Mouse (Mus musculus): ENCODE results near the gene Igf2bp3. TPM values are rescaled to one million over a fixed set of nuclear protein-coding genes. Genes with fewer than 3 reads are reported as not detected.
A peak's percentile ranks its signal among the peaks of the same experiment; 100 is the strongest.

Gene Igf2bp3
- total RNA-seq, 2 experiments from 2014 or later = 0.20 to 0.21 TPM

DNA sequence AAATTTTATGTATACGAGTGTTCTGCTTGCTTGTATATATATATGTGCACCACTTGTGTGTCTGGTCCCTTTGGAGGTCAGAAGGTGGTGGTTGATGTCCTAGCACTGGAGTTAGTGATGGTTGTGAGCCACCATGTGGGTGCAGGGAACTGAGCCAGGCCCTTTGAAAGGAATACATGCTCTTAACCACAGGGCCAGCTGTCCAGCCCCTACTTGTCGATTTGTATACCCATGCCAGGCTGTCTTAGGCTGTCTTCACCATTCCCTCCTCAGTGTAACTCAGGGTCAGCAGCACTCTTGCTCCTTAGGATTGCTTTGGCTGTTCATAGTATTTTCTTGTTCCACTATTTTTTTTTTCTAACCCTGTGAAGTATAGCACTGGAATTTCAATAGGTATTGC is 136.9 kb downstream of the Igf2bp3 start:
- no peak for ATAC-seq (replicated peaks; ENCODE audit: poor library complexity)

DNA sequence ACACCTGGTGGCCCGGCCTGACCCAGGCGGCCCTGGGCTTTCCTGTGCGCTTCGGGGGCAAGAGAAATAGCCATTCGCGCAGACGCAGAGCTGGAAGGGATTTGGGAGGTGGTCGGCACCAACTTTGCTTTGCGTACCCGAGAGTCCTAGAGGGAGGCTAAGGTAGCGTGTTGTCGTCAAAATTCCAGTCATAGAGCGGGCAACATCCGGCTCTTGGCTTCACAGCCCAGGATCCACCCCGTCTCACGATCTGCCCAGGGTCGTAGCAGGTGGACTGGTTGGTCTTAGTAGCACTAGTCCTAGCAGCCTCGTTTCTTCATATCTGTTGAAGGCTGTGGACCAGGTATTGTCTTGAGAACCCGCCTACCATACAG is 140.7 kb downstream of the Igf2bp3 start:
- peak; percentile 43 for ATAC-seq (replicated peaks; ENCODE audit: poor library complexity)

DNA sequence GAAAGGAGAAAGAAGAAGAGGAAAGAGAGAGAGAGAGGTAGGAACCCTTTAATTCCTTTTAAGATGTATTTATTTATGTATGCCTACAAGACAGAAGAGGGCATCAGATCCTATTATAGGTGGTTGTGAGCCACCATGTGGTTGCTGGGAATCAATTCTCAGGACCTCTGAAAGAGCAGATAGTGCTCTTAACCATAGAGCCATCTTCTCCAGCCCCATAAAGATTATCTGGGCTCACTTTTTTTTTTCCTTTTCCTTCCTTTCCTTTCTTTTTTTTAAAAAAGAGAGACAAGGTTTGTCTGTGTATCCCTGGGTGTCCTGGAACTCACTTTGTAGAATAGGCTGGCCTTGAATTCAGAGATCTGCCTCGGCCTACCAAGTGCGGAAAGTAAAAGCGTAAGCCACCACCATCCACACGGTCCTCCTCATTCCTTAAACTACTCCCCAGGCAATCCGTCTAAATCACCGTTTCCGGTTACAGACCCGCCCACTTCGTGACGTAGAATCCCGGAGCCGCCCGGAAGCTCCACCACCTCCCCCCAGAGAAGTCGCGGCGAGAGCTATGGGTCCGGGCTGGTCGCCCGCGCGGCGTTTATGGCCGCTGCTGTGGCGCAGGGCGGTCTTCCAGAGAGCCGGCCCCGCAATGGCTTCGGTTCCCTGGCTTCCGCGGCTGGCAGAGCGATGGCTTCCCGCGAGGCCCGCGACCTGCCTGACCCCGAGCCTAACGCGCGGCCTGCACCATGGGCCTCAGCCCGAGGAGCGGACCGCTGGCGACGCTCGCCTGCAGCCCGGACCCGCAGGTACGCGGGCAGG is 141.2 kb downstream of the Igf2bp3 start, which contains the start of gene Malsu1:
Gene Malsu1, plus strand, starts transcription at position 492 of the 813 bp plus-strand sequence.
- ATAC-seq (replicated peaks; ENCODE audit: poor library complexity) = peak; percentile 99

DNA sequence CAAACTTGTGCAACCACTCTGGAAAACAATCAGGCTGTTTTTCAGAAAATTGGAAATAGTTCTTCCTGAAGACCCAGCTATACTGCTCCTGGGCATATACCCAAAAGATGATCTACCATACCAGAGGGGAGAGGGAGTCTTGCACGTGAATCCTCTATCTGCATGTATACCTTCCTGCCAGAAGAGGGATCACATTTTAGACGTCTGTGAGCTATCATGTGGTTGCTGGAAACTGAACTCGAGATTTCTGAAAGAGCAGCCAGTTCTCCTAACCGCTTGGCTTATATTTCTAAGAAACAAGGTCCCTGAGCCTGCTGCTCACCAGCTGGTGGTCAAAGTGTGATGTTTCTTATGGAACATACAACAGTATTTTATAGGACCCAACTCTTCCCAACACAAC is 146.4 kb downstream of the Igf2bp3 start:
- ATAC-seq (replicated peaks; ENCODE audit: poor library complexity) = no peak

DNA sequence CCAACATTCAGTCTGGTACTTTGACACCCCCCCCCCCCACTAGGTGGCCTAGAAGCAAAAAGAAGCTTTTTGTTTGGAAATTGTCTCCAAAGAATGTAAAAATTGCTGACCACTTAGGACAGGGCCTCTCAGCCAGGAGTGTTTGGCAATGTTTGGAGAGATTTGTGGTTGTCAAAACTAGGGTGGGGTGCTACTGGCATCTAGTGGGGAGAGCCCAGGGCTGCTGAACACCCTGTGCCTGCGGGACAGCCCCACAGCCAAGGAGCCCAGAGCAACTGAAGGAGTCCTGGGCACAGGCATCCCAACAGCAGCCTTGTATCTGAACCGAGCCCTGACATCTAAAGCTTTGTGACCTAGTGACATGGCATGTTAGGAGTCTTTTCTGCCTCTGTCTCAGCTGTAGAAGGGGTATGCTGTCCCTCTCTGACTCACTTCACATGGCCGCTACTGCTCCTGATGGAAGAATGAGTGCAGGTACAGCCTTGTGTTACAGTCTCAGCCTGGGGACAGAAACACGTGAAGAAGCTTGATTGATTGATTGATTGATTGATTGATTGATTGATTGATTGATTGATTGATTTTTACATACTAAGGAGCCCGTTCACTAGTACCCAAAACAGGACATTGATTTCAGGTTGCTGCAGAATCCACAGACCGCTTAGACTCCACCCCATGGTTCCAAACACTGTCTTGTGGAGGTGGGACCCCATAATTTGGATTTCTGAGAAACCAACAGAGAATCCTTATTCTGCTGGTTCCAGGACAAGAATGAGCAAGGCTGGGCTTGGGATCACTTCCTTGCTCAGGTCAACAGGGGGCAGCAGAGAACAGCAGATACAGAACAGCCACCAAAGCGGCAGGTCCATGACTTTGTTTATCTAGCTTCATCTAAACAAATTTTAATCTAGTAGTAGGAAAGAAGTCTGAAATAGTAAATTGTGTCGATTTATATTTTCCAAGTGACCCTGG is 157.4 kb downstream of the Igf2bp3 start:
- ATAC-seq (replicated peaks; ENCODE audit: poor library complexity) = peak; percentile 96

DNA sequence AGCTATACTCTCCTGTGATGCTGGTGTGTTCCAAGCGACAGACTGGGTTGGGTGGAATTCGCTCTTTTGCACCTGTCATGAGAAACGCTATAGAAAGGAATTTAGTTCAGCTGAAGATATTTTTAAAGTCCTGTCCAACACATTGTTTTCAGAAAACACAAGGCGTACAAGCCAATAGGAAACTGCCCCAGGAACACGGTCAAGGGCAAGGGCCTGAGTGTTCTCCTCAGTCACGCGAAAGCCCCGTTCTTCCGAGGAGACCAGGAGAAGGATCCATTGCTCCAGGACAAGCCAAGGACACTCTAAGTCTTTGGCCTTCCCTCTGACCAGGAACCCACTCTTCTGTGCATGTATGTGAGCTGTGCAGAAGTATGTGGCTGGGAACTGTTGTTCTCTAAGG is 158.7 kb downstream of the Igf2bp3 start:
- ATAC-seq (replicated peaks; ENCODE audit: poor library complexity) = no peak

DNA sequence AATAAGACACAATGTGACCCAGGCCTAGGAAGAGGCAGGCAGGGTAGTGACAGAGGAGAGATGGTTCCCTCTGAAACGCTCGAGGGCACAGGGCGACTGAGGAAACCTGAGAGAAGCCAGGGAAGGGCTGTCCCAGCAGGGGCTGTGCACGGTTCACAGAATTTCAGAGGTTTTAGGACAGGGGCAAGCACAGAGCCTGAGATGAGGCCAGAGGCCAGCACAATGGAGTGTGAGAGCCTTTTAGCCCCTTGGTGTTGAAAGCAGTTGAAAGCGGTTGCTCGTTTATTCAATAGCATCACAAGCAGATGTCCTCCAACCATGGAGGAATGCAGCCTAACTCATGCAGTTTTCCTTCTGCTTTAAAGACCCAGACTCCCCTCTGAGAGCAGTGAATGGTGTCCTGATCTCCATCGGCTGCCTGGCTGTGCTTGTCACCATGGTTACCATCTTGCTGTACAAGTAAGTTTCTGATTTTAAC is 159.5 kb downstream of the Igf2bp3 start:
- no peak for ATAC-seq (replicated peaks; ENCODE audit: poor library complexity)

DNA sequence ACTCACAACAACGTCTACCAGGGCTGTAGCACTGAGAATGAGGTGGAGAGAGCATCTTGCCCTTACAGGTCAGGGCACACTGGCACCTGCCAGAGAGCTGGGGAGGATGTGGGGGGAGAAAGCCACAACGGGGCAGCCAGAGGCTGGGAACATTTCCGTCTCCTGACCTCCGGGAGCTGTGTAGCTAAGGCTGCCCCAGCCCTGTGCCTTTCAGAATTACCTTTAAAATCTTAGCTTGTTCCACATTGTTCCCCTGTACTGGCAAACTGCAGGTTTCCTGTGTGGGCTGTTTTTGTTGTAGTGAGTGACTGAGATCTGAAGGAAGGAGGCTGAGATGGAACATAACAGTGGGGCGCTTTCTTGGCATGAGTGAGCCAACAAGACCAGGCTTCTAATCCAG is 162.6 kb downstream of the Igf2bp3 start:
- ATAC-seq (replicated peaks; ENCODE audit: poor library complexity) = no peak

DNA sequence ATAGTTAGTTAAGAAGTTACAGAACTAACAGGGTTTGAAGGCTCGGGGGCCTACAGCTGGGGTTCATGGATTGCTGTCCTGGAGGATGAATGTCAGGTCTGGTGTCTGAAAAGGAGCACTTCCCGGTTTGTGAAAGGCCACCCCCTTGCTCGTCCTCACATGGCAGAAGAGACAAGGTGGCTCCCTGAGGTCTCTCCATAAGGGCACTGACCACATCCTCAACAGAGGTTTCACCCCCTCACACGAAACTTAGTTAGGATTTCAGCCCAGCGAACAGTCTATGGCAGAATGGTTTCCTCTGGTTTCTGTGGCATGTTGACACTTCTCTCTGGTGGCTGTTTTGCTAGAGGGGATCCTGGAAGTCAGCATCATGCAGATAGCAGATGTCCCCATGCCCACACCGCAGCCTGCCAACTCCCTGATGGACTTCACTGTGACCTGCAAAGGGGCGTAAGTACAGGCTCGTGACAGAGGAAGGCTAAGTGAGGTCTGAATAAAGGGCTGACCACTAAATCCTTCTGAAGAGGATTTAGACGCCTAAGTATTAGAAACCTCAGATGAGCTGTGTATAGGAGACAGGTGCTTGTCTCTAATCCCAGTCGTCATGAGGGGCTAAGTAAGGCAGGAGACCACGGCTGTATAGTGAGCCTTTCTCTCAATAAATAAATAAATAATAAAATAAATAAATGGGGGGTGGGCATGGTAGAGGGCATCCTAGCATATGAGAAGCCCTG is 163.9 kb downstream of the Igf2bp3 start:
- ATAC-seq (replicated peaks; ENCODE audit: poor library complexity) = peak; percentile 84

DNA sequence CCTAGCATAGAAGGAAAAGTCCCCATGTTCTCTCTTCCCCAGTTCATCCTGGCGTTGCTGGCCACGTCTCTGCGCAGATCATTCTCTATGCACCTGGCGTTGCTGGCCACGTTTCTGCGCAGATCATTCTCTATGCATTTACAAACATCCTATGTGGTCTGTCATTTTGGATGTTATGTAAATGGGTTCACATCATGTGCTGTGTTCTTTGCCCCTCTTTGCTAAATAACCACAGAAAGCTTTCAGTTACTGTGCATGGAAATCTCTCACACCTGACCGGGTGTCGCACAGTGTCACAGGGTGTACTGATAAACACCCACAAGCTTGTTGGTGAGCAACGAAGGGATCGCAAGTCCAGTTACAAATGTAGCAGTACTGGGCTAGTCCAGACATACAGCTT is 166.4 kb downstream of the Igf2bp3 start:
- no peak for ATAC-seq (replicated peaks; ENCODE audit: poor library complexity)

DNA sequence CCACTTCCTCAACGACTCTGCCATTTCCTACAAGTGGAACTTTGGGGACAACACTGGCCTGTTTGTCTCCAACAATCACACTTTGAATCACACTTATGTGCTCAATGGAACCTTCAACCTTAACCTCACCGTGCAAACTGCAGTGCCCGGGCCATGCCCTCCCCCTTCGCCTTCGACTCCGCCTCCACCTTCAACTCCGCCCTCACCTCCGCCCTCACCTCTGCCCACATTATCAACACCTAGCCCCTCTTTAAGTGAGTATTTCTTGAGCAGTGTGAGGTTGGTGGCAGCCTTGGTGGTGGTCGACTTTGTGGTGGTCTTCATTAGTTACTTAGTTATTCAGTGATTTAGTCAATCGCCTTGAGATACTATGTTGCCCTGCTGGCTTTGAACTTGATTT is 166.9 kb downstream of the Igf2bp3 start:
- ATAC-seq (replicated peaks; ENCODE audit: poor library complexity) = no peak

DNA sequence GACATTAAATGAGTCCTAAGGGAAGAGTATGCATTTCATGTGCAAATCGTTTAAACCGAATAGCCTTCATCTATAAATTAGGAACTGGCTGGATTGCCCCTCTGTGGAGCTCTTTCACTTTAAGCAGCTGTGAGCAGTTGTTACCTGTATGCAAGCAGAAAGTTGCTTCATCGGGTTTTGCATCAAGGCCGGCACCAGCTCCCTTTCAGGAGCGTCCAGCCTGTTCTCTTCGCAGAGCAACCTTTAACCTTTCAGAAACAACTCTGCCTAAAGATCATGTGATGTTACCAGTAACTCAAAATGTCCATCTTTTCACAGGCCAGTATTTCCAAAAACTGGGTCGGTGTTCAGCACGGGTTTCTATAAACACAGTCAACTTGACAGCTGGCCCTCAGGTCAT is 167.8 kb downstream of the Igf2bp3 start:
- ATAC-seq (replicated peaks; ENCODE audit: poor library complexity) = no peak

DNA sequence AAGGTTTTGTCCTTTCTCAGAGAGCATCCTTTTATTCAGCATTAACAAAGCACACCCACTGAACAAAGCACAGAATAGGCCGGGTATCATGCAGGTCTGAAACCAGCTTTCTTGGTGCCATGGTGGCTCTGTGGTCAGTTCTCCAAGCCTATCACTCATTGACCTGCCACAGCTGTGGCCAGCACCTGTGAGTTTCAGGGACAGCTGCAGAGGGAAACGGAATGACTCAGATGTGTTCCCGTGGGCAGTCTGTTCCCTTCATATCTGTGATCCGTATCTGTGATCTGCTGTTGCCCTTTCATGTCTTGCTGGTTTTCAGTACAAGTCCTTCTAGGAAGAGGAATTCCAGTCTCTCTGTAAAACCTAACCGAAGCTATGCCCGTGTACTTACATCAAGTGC is 168.3 kb downstream of the Igf2bp3 start:
- no peak for ATAC-seq (replicated peaks; ENCODE audit: poor library complexity)

DNA sequence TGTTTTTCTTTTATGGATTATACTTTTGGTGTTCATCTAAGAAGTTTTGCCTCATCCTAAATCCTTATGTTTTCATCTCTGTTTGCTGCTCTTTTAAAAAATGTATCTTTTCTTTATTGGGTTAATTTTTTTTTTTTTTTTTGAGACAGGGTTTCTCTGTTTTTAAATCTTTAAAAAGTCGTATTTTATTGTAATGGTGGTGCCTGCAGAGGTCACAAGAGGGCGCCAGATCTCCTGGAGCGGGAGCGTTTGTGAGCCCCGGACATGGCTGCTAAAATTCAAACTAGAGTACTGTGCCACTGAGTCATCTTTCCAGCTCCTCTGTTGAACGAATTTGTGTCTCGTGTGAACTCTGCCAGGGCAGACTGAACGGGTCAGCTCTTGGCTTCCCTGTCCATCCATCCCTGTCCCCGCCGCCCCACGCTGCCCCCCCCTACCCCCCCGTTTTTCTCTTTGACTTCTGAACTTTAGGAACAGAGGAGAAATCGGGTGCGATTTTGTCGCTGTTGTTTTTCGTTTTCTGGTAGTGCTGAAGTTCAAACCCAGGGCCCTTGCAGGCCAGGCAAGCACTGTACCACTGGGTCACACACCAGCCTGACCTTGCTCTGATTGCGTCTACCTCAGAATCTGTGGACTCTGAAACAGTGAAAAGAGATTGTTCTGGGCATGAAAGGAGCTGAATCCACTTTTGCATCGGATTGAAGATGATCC is 175.1 kb downstream of the Igf2bp3 start:
- ATAC-seq (replicated peaks; ENCODE audit: poor library complexity) = peak; percentile 79

DNA sequence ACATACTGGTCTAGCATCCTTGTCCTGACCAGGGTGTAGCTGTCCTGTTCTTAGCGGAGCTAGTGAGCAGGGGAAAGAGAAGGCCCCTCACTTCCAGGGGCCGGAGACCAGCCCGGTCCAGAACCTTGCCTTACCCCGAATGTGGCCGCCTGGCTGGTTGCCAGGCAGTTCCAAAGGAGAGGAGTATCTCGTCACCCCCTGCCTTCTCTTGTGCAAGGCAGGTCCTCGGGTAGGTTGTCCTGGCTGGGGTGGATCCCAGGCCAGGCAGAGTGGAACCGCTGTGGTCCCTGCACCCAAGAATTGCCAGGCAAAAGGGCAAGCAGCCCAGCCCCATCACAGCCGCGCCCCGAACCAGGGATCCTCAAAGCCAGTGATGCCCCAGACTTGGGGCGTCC is 177.5 kb downstream of the Igf2bp3 start:
- no peak for ATAC-seq (replicated peaks; ENCODE audit: poor library complexity)

DNA sequence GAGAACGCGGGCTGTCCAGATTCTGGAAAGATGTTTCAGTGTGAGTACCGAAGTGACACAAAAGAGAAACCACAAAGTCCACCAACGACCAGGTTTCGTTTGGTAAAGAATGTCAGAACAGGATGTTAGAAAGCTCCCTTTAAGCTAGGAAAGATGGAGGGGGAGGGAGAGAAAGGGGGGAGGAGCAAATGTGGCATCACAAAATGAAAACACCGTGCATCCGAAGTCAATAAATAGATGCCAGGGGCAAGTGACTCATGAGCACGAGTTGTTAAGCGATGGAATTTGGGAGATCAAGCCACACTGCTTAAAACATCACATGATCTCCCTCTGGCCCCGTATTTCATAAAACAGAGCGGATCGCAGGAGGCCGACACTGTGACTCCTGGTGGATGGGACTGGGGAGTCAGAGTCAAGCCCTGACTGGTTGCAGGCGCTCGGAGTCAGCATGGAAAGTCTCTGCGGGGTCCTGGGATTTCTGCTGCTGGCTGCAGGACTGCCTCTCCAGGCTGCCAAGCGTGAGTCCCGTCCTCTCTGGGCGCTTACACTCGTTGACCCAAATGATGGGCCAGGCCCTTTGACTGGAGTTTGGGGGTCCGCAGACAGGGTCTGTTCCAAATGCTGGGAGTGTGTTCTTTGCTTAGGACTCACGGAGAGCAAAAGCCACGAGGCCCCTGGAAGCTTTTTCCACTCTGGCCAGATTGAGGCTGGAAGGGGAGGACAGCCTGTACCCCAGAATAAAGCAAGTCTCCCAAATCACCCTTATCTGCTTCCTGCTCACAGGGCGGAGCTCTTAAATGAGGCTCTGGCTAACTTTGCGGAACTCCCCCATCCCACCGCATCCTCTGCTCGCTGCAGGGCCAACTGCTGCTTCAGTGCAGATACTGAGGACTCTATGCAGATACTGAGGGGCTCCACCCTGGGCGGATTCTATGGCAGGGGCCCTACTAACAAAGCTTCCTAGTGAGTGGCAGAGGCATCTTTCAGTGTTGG is 178.2 kb downstream of the Igf2bp3 start, which contains the start of gene Gpnmb:
Gene Gpnmb, plus strand, starts transcription at position 272 of the 993 bp plus-strand sequence.
- peak; percentile 51 for ATAC-seq (replicated peaks; ENCODE audit: poor library complexity)

All from megakaryocyte progenitor cell, adult 5-6 weeks (primary cell).